Mouse (Mus musculus) CD4-positive helper T cell, adult 2 months (primary cell): ENCODE measurements at regions not wholly inside any gene's neighbourhood (a gene's known extent, or its start where the extent isn't known, plus 50 kb on each side); places are given as distances from the start of the nearest gene placed in this dataset.

Experiments
- DNase-seq: peaks from one replicate; pipeline ENCODE4 v3.0.0-alpha.2; 2012; ENCODE audit warnings: low read depth, missing footprints, low spot score

- no peak for DNase-seq
Observed at GRCm38 (mm10) chr17:85845059-85845458, 157.0 kb upstream of the Six2 start.

- DNase-seq, result no peak
Observed at GRCm38 (mm10) chr17:85844486-85844885, 156.4 kb upstream of the Six2 start.

GRCm38 (mm10) chr17:85823036-85823435, 135.0 kb upstream of the Six2 start:
- no peak for DNase-seq

- no peak for DNase-seq
Observed at GRCm38 (mm10) chr17:85821861-85822260, 133.8 kb upstream of the Six2 start.

- no peak for DNase-seq
Observed at GRCm38 (mm10) chr17:85818098-85818855, 130.2 kb upstream of the Six2 start.

- no peak for DNase-seq
Observed at GRCm38 (mm10) chr17:85816521-85816920, 128.4 kb upstream of the Six2 start.

- no peak for DNase-seq
Observed at GRCm38 (mm10) chr17:85816056-85816455, 128.0 kb upstream of the Six2 start.

GRCm38 (mm10) chr17:85808580-85808979, 120.5 kb upstream of the Six2 start:
- no peak for DNase-seq

GRCm38 (mm10) chr17:85805726-85806359, 117.8 kb upstream of the Six2 start:
- DNase-seq, result no peak

GRCm38 (mm10) chr17:85804631-85805030, 116.6 kb upstream of the Six2 start:
- DNase-seq, result no peak

GRCm38 (mm10) chr17:85801734-85802133, 113.7 kb upstream of the Six2 start:
- no peak for DNase-seq

GRCm38 (mm10) chr17:85801079-85801605, 113.1 kb upstream of the Six2 start:
- no peak for DNase-seq

- no peak for DNase-seq
Observed at GRCm38 (mm10) chr17:85800357-85801078, 112.4 kb upstream of the Six2 start.

GRCm38 (mm10) chr17:85799865-85800356, 111.8 kb upstream of the Six2 start:
- no peak for DNase-seq

- DNase-seq, result no peak
Observed at GRCm38 (mm10) chr17:85799081-85799864, 111.2 kb upstream of the Six2 start.

GRCm38 (mm10) chr17:85797755-85798154, 109.7 kb upstream of the Six2 start:
- no peak for DNase-seq

- no peak for DNase-seq
Observed at GRCm38 (mm10) chr17:85795820-85796219, 107.7 kb upstream of the Six2 start.

- DNase-seq, result no peak
Observed at GRCm38 (mm10) chr17:85785625-85786294, 97.7 kb upstream of the Six2 start.

GRCm38 (mm10) chr17:85780477-85780876, 92.4 kb upstream of the Six2 start:
- DNase-seq, result no peak

GRCm38 (mm10) chr17:85776876-85777275, 88.8 kb upstream of the Six2 start:
- DNase-seq, result no peak

GRCm38 (mm10) chr17:85768341-85768740, 80.3 kb upstream of the Six2 start:
- no peak for DNase-seq
